Mouse (Mus musculus): Measurements from ENCODE around the gene Camkmt.

- TF ChIP-seq POLR2A (IDR thresholded peaks at IDR 0.05; ENCODE audit: control insufficient read depth, low read depth, low read length) (no peak), CTCF (IDR thresholded peaks at IDR 0.05; ENCODE audit: control insufficient read depth, insufficient read depth, insufficient replicate concordance, low read depth, low read length) (no peak)
Observed at GRCm38 (mm10) chr17:85271466-85272175, 181.3 kb downstream of the Camkmt start.
